Mouse (Mus musculus): ENCODE measurements around the gene Podxl.
"Not testable (repeated sequence)": the region's sequence is repeated elsewhere in the genome, so short reads cannot be mapped to it uniquely, and the experiment has no call there.

Podxl gene

GRCm38 (mm10) chr6:31567200-31567599 lies 3.4 kb upstream of the Podxl start:
- DNase-seq (ENCODE audit: low spot score in 2 of 2) = no peak

GRCm38 (mm10) chr6:31564901-31565391 lies 1.2 kb upstream of the Podxl start:
- no peak for DNase-seq (ENCODE audit: low spot score in 2 of 2)

DNA sequence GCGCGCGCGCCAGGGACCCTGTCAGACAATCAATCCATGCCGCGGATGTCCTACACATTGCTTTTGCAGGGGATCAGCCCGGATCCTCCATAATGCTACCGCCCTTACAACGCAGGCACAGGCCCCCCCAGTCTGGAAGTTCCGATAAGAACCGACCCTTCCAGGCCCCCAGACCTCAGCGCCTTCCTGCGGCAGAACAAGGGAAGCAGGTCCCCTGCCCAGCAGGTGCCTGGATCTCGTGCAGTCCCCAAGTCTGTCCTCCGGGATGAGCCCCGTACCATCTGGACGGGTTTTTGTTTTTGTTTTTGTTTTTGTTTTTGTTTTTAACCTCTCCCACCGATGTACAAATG lies 376 bp upstream of the Podxl start:
- no peak for DNase-seq (ENCODE audit: low spot score in 2 of 2)

- peak in 1 of 2 experiments; percentile 34 for DNase-seq (ENCODE audit: low spot score in 2 of 2)
These were observed 1.3 kb downstream of the Podxl start for GRCm38 (mm10) chr6:31562371-31563080.

- DNase-seq (ENCODE audit: low spot score in 2 of 2) = not testable (repeated sequence)
These were observed 1.8 kb downstream of the Podxl start for GRCm38 (mm10) chr6:31561948-31562347.

- DNase-seq (ENCODE audit: low spot score in 2 of 2) = no peak
These were observed 3.4 kb downstream of the Podxl start for GRCm38 (mm10) chr6:31560138-31560959.

GRCm38 (mm10) chr6:31556460-31557100 lies 7.2 kb downstream of the Podxl start:
- DNase-seq (ENCODE audit: low spot score in 2 of 2) = no peak

GRCm38 (mm10) chr6:31550876-31551532 lies 12.8 kb downstream of the Podxl start:
- peak; percentile 74 to 80 for DNase-seq (ENCODE audit: low spot score in 2 of 2)

DNA sequence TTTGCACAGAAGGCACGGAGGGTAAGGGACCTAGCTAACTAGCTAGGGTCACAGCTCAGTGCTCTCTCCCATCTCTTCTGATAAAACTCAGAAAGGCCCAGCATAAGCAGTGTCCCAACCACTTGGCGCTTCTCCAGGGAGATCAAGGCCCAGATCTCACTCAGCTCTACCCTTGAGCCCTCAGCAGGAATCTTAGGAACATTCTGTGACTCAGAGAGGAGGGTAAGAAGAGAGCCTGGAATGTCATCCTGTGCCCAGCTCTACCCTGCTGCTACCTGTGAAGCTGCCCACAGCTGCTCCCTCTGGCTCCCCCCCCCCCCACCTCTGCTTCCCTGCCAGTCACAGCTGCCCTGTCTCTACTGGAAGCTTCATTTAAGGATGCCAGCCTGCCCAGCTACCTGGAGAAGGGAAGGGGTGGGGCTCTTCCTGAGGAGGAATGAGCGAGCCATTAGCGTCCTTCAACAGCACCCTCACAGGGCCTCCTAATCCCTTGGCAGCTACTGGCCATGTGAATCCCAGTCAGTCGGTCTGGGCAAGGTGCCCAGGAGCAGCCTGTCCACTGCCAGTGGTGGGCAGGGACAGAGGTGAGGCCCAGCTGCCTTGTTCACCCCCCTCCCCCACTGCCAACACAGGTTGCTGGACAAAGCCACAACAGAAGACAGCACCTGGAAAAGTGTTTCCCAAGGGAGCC lies 14.3 kb downstream of the Podxl start:
- DNase-seq (ENCODE audit: low spot score in 2 of 2) = peak; percentile 74 to 77

DNA sequence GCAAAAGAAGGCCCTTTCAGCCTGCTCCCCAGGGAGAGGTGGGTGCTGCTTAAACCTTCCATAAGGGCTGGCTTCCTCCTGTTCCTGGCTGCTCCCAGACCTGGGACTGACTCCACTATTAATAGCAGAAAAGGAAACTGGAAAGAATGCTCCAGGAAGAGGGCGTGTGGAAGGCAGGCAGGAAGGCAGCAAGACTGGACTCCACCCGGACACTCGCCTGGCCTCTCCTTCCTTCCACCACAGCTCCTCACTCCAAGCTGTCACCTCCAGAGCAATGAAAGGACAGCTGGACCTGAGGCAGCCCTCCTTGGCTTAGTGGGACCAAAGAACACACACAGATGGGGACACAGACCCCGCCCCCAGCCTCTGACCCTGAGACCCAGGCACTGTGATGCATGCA lies 19.5 kb downstream of the Podxl start:
- peak; percentile 77 to 87 for DNase-seq (ENCODE audit: low spot score in 2 of 2)

- no peak for DNase-seq (ENCODE audit: low spot score in 2 of 2)
These were observed 23.8 kb downstream of the Podxl start for GRCm38 (mm10) chr6:31540018-31540417.

DNA sequence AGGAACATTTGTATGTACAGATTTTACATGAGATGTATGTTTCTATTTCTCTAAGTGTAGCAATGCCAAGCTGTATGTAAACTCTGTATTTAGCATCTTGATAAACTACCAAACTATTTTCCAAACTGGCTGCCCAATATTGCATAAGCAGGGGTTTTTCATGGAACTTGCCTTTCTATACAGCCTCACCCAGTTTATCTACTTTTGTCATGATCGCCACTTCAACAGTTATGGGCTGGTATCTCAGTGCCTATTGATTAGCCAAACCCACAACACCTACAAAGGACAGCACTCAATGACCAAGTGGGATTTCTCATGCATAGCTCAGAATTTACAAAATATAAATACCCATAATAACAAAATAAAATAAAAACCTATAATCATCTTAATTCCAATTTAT lies 25.7 kb downstream of the Podxl start:
- no peak for DNase-seq (ENCODE audit: low spot score in 2 of 2)

- no peak for DNase-seq (ENCODE audit: low spot score in 2 of 2)
These were observed 26.6 kb downstream of the Podxl start for GRCm38 (mm10) chr6:31537193-31537592.

- no peak for DNase-seq (ENCODE audit: low spot score in 2 of 2)
These were observed 29.1 kb downstream of the Podxl start for GRCm38 (mm10) chr6:31534705-31535104.

DNA sequence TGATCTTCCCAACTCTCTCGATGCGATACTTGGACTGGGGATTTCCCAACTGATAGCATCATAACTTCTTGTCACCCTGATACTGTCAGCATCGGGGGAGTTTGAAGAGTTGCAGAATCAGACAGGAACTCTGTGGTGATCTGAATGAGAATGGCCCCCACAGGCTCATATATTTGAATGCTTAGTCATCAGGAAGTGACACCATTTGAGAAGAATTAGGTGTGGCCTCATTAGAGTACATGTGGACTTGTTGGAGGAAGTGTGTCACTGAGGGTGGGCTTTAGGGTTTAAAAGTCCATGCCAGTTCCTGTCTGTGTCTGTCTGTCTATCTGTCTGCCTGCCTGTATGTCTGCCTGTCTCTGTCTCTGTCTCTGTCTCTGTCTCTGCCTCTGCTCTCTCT lies 31.9 kb downstream of the Podxl start:
- DNase-seq (ENCODE audit: low spot score in 2 of 2) = peak in 1 of 2 experiments; percentile 42

DNA sequence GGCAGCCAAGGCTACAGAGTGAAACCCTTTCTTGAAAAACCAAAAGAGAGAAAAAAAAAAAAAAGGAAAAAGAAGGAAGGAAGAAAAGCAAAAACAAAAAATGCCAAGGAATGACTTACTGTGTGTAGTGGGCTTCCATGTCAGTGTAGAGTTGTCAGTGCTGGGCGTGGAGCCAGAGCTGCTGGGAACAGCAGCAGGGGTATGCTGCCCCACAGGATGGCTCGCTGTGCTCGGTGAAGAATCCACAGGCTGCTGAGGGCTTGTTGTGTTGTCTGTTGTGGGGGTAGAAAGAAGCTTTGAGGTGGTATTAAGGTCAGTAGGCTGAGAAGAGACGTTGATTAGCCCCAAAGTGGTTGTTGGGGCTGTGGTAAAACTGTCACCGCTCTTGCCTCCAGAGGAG lies 35.4 kb downstream of the Podxl start:
- DNase-seq (ENCODE audit: low spot score in 2 of 2) = no peak

- DNase-seq (ENCODE audit: low spot score in 2 of 2) = no peak
These were observed 35.9 kb downstream of the Podxl start for GRCm38 (mm10) chr6:31527897-31528296.

- DNase-seq (ENCODE audit: low spot score in 2 of 2) = no peak
These were observed 36.9 kb downstream of the Podxl start for GRCm38 (mm10) chr6:31526929-31527328.

GRCm38 (mm10) chr6:31525231-31525900 lies 38.4 kb downstream of the Podxl start:
- no peak for DNase-seq (ENCODE audit: low spot score in 2 of 2)

GRCm38 (mm10) chr6:31524647-31525046 lies 39.1 kb downstream of the Podxl start:
- DNase-seq (ENCODE audit: low spot score in 2 of 2) = no peak

- DNase-seq (ENCODE audit: low spot score in 2 of 2) = no peak
These were observed 39.7 kb downstream of the Podxl start for GRCm38 (mm10) chr6:31524121-31524520.

All from heart, adult 9 months (tissue).